Mouse (Mus musculus): Measurements from ENCODE around the gene Pate4. TPM values are rescaled to one million over a fixed set of nuclear protein-coding genes. Genes with fewer than 3 reads are reported as not detected.
"Not testable (repeated sequence)": the region's sequence is repeated elsewhere in the genome, so short reads cannot be mapped to it uniquely, and the experiment has no call there.

Gene Pate4
- polyA plus RNA-seq (2015; fragmentation: Nextera tagmentation; extraction: Ambion mirVana), result not detected in 2 replicates

- Histone ChIP-seq H3K4me3 (no peak within 1 kb of the TSS), H3K27me3 (replicated peaks) (peaks cover 4% of the 10 kb centered on the region; the same call in 1 of the 2 replicates), H3K9me3 (no peaks in the 10 kb centered on the region), H3K27ac (replicated peaks) (no peak within 1 kb of the TSS), H3K4me1 (no peaks in the 10 kb centered on the region), H3K36me3 (no peaks in the 10 kb centered on the region), H3K4me2 (no peak within 1 kb of the TSS), H3K9ac (no peak within 1 kb of the TSS)
- ATAC-seq (ENCODE audit: extremely low read depth, insufficient number of reproducible peaks, low FRiP score, low TSS enrichment), result no peak
- 87% methylated on average over 1 of the region's 1 CpGs for WGBS
These were observed at the start of gene Pate4 for GRCm38 (mm10) chr9:35611841-35612240. TSS of gene Pate4 (minus strand) at chr9:35611941.

DNA sequence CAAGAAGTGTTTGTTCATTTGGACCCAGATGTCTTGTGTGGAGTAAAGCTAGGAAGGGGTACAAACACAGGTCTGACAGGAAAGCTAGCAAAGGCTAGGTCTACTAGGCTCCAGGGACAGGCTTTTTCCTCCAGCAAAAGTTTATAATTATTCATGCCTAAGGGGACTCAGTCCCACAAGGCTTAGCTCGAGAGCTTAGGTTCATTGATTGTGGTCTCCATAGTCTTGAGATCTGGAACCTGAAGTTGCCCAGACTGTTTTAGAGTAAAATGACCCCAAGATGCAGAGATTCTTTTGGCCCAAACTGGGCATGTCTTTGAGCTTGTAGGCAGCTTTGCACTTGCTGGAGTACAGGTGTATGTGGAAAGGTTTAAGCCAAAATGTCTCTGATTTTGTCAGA lies 36.4 kb upstream of the Pate4 start, which contains the start of gene Pate3:
TSS of gene Pate3 (minus strand) at position 101 of the 400 bp plus-strand sequence.
- no peak for ATAC-seq (ENCODE audit: extremely low read depth, insufficient number of reproducible peaks, low FRiP score, low TSS enrichment)
- H3K36me3 ChIP-seq, result no peaks in the 10 kb centered on the region
- no peaks in the 10 kb centered on the region for H3K4me1 ChIP-seq
- H3K9ac ChIP-seq, result no peak within 1 kb of the TSS
- no peak within 1 kb of the TSS for H3K4me2 ChIP-seq
- H3K27ac ChIP-seq (replicated peaks), result no peak within 1 kb of the TSS
- no peaks in the 10 kb centered on the region for H3K27me3 ChIP-seq (replicated peaks)
- H3K4me3 ChIP-seq, result no peak within 1 kb of the TSS
- H3K9me3 ChIP-seq, result peaks cover 10% of the 10 kb centered on the region; the same call in 1 of the 2 replicates
- WGBS, result 62% methylated on average over 1 of the region's 1 CpGs

GRCm38 (mm10) chr9:35632981-35633380 lies 21.2 kb upstream of the Pate4 start:
- H3K9ac ChIP-seq, result no peak overlapping the region
- no peak overlapping the region for H3K27ac ChIP-seq (replicated peaks)
- H3K27me3 ChIP-seq (replicated peaks), result no peaks in the 10 kb centered on the region
- ATAC-seq (ENCODE audit: extremely low read depth, insufficient number of reproducible peaks, low FRiP score, low TSS enrichment), result no peak
- WGBS, result 60% methylated on average over 1 of the region's 1 CpGs
- no peaks in the 10 kb centered on the region for H3K9me3 ChIP-seq
- no peak overlapping the region for H3K4me2 ChIP-seq
- H3K4me1 ChIP-seq, result no peaks in the 10 kb centered on the region
- H3K4me3 ChIP-seq, result no peak overlapping the region
- no peaks in the 10 kb centered on the region for H3K36me3 ChIP-seq

DNA sequence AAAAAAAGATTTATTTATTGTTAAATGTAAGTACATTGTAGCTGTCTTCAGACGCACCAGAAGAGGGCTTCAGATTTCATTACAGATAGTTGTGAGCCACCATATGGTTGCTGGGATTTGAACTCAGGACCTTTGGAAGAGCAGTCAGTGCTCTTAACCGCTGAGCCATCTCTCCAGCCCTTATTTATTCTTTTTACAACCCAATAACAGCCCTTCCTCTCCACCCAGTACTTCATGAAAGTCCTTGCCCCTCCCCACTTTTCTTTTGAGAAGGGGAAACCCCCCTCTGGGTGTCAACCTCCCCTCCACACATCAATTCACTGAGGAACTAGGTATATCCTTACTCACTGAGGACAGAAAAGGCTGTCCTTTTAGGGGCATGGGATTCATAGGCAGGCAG lies 5.0 kb upstream of the Pate4 start:
- not testable (repeated sequence) for H3K27ac ChIP-seq (replicated peaks); ATAC-seq (ENCODE audit: extremely low read depth, insufficient number of reproducible peaks, low FRiP score, low TSS enrichment); H3K9ac ChIP-seq; H3K9me3 ChIP-seq; H3K4me1 ChIP-seq; H3K36me3 ChIP-seq; H3K4me3 ChIP-seq; H3K4me2 ChIP-seq; H3K27me3 ChIP-seq (replicated peaks)
- 58% methylated on average over 2 of the region's 2 CpGs for WGBS

- ATAC-seq (ENCODE audit: extremely low read depth, insufficient number of reproducible peaks, low FRiP score, low TSS enrichment), result no peak
- H3K9ac ChIP-seq, result no peak overlapping the region
- H3K4me2 ChIP-seq, result no peak overlapping the region
- H3K27ac ChIP-seq (replicated peaks), result no peak overlapping the region
- 23% methylated on average over 2 of the region's 2 CpGs for WGBS
- H3K27me3 ChIP-seq (replicated peaks), result peaks cover 4% of the 10 kb centered on the region; the same call in 1 of the 2 replicates
- no peaks in the 10 kb centered on the region for H3K4me1 ChIP-seq
- no peak overlapping the region for H3K4me3 ChIP-seq
- H3K9me3 ChIP-seq, result no peaks in the 10 kb centered on the region
- H3K36me3 ChIP-seq, result no peaks in the 10 kb centered on the region
These were observed 2.3 kb upstream of the Pate4 start for GRCm38 (mm10) chr9:35614005-35614404.

DNA sequence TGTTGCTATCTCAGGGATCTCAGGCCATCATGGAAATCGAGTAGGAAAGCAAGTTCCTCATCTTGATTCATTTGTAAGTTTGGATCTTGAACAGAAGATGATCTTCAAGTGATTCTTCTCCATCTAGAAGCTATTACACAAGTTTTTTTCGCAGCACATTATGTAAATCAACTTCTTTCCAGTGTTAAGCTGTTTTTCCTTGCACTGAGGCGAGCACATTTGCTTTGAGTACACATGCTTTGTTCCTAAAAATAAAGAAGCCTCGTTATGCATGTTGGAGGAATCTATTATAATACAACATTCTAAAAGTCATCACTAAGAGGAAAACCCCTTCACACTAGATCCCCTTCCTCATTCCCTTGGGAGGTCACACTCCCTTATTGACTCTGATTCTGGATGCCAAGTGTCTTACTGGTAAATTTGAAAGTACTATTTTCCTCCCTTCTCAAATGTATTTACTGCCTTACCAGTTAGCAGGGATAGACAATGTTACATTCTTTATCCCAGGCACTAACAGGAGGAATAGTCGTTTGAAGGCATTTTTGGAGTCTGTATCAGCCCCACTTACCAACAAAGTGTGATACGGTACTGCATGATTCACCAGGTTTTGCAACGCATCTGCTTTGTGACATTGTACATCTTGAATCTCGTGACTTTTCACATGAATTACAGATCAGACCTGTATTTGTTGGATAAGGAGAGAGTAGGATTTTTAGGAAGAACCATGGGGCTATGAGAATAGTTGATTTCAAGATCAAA lies 3.9 kb downstream of the Pate4 start:
- ATAC-seq (ENCODE audit: extremely low read depth, insufficient number of reproducible peaks, low FRiP score, low TSS enrichment), result no peak
- H3K4me3 ChIP-seq, result no peak overlapping the region
- no peak overlapping the region for H3K4me2 ChIP-seq
- H3K27ac ChIP-seq (replicated peaks), result no peak overlapping the region
- H3K27me3 ChIP-seq (replicated peaks), result no peaks in the 10 kb centered on the region
- no peaks in the 10 kb centered on the region for H3K36me3 ChIP-seq
- WGBS, result 63% methylated on average over 8 of the region's 8 CpGs
- H3K9me3 ChIP-seq, result no peaks in the 10 kb centered on the region
- no peaks in the 10 kb centered on the region for H3K4me1 ChIP-seq
- H3K9ac ChIP-seq, result no peak overlapping the region

DNA sequence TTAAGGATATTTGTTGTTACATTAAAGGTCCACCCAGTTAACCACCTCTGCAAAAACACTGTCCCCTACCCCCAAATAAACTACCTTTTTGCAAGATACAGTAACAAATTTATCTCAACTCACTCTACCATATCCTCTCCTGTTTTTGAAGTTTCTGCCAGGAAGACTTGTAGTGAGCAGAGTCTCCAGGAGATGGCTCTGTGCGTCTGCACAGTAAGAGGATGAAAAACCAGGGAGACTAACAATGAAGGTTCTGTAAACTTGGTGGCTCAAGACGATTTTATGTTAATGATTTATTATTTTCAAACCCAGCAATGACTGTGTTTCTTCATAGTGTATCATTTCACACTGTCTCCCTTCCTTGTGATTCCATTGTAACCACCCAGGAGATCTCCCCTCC lies 18.8 kb downstream of the Pate4 start:
- Histone ChIP-seq H3K36me3 (no peaks in the 10 kb centered on the region), H3K27ac (replicated peaks) (no peak overlapping the region), H3K4me2 (no peak overlapping the region), H3K27me3 (replicated peaks) (no peaks in the 10 kb centered on the region), H3K4me3 (no peak overlapping the region), H3K4me1 (no peaks in the 10 kb centered on the region), H3K9me3 (peaks cover 11% of the 10 kb centered on the region; the same call in 1 of the 2 replicates), H3K9ac (no peak overlapping the region)
- ATAC-seq (ENCODE audit: extremely low read depth, insufficient number of reproducible peaks, low FRiP score, low TSS enrichment), result no peak
- WGBS, result 15% methylated on average over 2 of the region's 2 CpGs

DNA sequence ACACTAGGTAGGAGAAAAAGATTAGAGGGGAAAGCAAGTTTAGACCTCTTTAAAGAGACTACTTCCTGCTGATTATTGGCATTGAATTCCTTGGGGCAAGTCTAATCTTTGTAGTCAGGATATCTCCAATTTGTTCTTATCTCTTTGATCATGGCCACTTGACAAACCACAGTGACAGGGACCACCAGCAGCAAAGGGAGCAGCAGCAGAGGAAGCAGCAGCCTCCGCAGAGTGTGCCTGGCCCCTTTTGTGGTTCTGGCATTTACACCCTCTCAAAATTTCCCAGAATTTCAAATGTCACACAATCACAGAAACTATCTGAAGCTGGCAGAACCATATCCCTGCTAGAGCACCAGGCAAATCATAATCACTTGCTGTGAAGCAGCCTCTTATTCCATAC lies 24.1 kb downstream of the Pate4 start:
- Histone ChIP-seq H3K27me3 (replicated peaks) (no peaks in the 10 kb centered on the region), H3K36me3 (no peaks in the 10 kb centered on the region), H3K4me1 (no peaks in the 10 kb centered on the region), H3K9me3 (peaks cover 5% of the 10 kb centered on the region; the same call in 1 of the 2 replicates), H3K9ac (no peak overlapping the region), H3K4me2 (no peak overlapping the region), H3K4me3 (no peak overlapping the region), H3K27ac (replicated peaks) (no peak overlapping the region)
- no peak for ATAC-seq (ENCODE audit: extremely low read depth, insufficient number of reproducible peaks, low FRiP score, low TSS enrichment)
- WGBS, result 39% methylated on average over 1 of the region's 1 CpGs

DNA sequence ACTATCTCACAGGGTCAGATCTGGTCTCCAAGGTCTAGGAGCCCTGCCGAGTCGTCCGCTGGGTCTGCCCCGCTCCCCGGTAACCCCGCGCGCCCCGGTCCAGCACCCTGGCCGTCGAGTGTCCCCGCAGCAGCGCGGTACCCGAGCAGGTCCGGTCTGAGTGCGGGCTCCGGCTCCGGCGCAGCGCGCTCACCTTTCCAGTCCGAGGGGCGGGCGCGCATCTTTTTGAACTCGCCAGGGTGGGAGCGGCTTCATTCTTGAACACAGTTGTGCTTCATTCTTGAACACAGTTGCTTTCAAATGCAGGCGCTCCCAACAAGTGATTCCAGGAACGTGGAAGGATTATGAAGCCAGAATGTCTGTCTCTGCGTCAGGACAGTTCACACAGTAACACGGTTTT lies 37.3 kb downstream of the Pate4 start:
- Histone ChIP-seq H3K27ac (replicated peaks) (no peak overlapping the region), H3K27me3 (replicated peaks) (peaks cover 24% of the 10 kb centered on the region), H3K4me3 (peak overlapping the region; percentile 46), H3K9me3 (no peaks in the 10 kb centered on the region), H3K36me3 (no peaks in the 10 kb centered on the region), H3K9ac (peak overlapping the region; percentile 66), H3K4me1 (peaks cover 11% of the 10 kb centered on the region), H3K4me2 (peak overlapping the region; percentile 70)
- no peak for ATAC-seq (ENCODE audit: extremely low read depth, insufficient number of reproducible peaks, low FRiP score, low TSS enrichment)
- 3% methylated on average over 32 of the region's 32 CpGs for WGBS

DNA sequence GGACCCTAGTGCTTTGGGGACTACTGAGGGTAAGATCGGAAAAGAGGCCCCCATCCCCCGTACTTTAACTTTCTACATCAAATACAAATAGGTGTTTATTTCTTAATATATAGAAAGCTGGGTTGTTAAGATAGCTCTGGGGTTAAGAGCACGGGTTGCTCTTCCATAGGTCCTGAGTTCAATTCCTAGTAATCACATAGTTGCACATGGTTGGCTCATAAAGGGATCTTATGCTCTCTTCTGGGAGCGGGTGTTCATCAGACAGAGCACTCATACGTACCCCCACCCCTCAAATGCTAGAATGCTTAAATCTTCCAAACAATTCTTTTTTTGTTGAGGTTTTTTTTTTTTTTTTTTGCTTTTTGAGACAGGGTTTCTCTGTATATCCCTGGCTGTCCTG lies 41.1 kb downstream of the Pate4 start:
- Histone ChIP-seq H3K36me3 (peaks cover 26% of the 10 kb centered on the region), H3K27ac (replicated peaks) (peak overlapping the region; percentile 90), H3K4me1 (peaks cover 30% of the 10 kb centered on the region), H3K27me3 (replicated peaks) (peaks cover 24% of the 10 kb centered on the region), H3K4me3 (peak overlapping the region; percentile 71), H3K4me2 (peak overlapping the region; percentile 81), H3K9ac (peak overlapping the region; percentile 87), H3K9me3 (no peaks in the 10 kb centered on the region)
- 12% methylated on average over 5 of the region's 5 CpGs for WGBS
- no peak for ATAC-seq (ENCODE audit: extremely low read depth, insufficient number of reproducible peaks, low FRiP score, low TSS enrichment)

- Histone ChIP-seq H3K4me3 (peak within 1 kb of the TSS; percentile 71), H3K9me3 (no peaks in the 10 kb centered on the region), H3K27me3 (replicated peaks) (peaks cover 19% of the 10 kb centered on the region), H3K4me2 (peak within 1 kb of the TSS; percentile 81), H3K36me3 (peaks cover 34% of the 10 kb centered on the region), H3K4me1 (peaks cover 38% of the 10 kb centered on the region), H3K9ac (peak within 1 kb of the TSS; percentile 87), H3K27ac (replicated peaks) (peak within 1 kb of the TSS; percentile 90)
- peak; percentile 95 for ATAC-seq (ENCODE audit: extremely low read depth, insufficient number of reproducible peaks, low FRiP score, low TSS enrichment)
- WGBS, result under 1% methylated on average over 86 of the region's 86 CpGs
These were observed 41.9 kb downstream of the Pate4 start, which contains the start of the genes Pate2 and Hyls1 for GRCm38 (mm10) chr9:35569571-35570534. TSS of gene Pate2 (plus strand) at chr9:35570284. TSS of gene Hyls1 (minus strand) at chr9:35570398.
